Mouse (Mus musculus) thymus, postnatal 0 days (tissue): ENCODE results near the gene Ltbp2. TPM values are rescaled to one million over a fixed set of nuclear protein-coding genes. Genes with fewer than 3 reads are reported as not detected.
A peak's percentile ranks its signal among the peaks of the same experiment; 100 is the strongest.

Source experiments
- DNase-seq: peaks from one replicate; pipeline ENCODE4 v3.0.0-alpha.2; 2015; ENCODE audit warnings: low spot score
- polyA plus RNA-seq: library from polyadenylated mRNA; unstranded; fragments of >200 nt; fragmentation: Nextera tagmentation; extraction: Ambion mirVana; gene quantifications from 2 replicates; pipeline ENCODE4 v1.2.1, GENCODE M21; 2015

The Ltbp2 gene
- polyA plus RNA-seq, 1 experiment from 2014 or later = 0.72 TPM

- DNase-seq = no peak
These were observed 6.5 kb upstream of the Ltbp2 start for GRCm38 (mm10) chr12:84882796-84883195.

DNA sequence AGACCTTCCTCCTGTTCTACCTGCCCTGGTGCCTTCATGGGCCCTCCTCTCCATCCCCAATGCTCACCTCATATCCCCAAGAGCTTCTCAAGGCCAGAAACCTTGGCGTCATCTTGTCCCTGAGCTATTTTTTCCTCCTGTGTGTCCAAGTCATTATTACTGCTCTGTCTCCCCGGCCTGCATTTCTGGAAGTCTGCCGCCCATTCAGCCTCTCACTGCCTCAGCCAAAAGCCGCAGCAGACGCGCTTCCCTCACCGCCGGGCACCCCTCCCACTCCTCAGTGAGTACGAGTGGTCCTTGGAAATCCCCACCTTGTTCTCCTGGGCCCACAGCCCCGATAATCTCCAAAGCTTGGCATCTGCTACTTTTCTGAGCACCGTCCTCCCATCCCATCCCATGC is 3.8 kb upstream of the Ltbp2 start:
- DNase-seq = no peak

- peak; percentile 27 for DNase-seq
These were observed 411 bp downstream of the Ltbp2 start for GRCm38 (mm10) chr12:84875761-84876480.

DNA sequence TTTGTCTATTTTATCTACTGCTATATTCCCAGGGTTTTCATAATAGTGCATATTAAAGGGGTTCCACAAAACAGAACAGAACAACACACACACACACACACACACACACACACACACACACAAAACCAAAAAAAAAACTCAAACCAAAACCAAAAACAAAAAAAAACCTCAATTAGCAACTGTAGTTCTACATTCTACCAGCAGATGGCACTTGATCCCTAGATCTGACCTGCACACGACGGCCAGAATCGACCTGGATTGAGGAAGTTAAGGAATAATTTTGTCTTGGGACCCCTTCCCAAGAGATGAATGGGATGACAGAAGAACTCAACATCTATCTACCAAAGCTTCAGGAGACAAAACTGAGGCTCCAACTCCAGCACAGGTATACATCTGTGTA is 2.9 kb downstream of the Ltbp2 start:
- DNase-seq = peak; percentile 36

- DNase-seq = no peak
These were observed 4.0 kb downstream of the Ltbp2 start for GRCm38 (mm10) chr12:84872310-84872709.

DNA sequence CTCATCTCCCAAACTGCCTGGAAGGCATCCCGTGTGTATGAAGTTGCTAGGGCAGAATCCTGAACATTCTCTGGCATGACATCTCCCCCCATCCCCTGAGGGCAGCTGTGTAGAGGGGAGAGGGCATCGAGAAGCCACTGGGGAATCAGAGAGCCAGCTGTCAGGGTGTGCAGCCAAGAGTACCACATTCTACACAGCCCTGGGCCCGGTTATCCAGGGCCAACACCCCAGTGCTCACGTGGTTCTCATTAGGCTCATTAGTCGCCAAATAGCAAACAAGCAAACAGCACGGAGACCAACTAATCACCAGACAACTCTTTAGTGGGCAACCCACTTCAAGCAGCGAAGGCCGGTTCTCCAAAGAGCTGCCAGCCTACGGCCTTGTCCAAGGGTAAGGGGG is 10.9 kb downstream of the Ltbp2 start:
- DNase-seq = no peak

DNA sequence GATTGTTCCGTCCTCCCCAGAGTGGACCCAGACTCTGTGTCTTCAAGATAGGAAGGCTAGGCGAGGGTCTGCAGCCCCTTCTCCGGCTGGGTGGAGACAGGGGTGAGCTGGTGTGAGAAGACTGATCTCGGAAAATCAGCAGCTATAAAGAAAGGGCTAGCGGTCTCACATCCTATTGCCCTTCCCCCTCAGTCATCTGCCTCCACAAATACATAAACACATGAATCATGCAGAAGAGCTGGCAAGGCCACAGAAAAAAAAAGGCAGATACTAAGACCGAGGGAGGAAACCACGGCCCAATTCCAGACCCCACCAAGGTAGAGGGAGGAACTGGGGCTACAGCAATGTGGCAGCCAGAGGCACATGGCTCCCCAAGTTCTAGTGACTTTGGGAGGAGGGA is 11.5 kb downstream of the Ltbp2 start:
- no peak for DNase-seq

DNA sequence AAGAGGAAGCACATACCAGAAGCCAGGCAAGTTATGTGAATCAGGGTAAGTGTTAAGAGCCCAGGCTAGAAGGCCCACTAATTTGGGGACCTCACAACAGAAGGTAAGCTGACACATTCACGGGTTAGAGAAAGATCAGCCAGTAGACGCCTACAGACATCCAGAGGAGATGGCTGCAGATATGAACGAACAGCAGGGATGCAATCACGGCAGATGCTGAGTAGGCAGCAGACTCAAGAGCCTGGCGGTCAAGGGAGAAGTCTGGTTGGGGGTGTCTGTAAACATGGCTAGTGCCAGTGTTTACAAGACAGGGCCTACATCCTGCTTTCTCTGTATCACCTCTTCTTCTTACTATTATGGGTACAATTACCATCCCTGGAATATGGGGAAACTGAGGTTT is 13.1 kb downstream of the Ltbp2 start:
- no peak for DNase-seq

GRCm38 (mm10) chr12:84862136-84862910 is 14.0 kb downstream of the Ltbp2 start:
- no peak for DNase-seq

DNA sequence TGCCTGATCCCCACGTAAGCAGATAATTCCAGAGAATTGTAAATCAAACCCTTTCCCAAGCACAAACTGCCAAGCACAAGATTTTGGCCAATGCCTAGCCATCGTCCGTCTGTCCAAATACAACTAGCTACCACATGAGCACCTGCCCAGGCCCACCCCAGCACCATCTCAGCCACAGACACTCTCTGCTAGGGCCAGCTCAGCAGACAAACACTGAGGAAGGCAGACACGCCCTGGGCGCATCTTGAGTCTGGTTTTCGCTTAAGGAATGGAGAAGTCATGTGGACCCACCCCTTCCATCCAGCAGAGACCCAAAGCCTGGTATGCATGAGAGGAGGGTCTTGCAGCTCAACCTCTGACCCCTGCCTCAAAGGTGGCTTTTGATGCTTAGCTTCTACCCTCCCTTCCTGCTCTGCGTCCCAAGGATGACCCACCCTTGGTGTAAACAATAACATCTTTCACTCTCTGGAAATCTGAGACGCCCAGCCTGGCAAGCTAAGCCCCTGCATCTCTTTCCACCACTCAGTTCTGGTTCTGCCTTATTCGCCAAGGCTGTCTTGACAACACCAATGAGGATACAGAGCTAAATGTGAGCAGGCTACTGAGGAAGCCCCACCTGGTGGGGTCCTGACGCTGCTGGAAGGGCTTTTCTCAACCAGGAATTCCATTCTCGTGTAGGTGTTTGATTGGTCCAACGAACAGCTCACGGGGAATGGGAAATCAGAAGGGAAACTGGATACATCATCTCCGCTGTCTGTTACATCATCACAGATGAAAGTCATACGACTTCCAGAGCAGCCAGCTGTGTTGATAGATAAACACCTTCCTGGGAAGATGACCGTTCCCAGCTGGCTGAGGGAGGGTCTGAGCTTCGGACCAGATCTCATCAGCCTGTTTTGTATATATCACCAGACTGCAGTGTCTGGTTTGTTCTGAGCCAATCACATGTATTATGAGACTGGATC is 17.9 kb downstream of the Ltbp2 start:
- no peak for DNase-seq

DNA sequence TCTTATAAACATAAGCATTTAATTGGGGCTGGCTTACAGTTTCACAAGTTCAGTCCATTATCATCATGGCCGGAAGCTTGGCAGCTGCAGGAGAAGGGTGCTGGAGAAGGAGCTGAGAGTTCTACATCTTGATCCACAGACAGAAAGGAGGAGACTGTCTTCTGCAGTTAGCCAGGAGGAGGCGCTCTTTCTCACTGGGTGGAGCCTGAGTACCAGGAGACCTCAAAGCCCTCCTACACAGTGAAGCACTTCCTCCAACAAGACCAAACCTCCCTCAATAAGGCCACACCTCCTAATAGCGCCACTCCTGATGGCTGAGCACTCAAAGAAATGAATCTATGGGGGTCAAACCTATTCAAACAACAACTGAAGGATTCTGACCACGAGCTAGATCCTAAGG is 18.6 kb downstream of the Ltbp2 start:
- DNase-seq = no peak

- DNase-seq = no peak
These were observed 19.8 kb downstream of the Ltbp2 start for GRCm38 (mm10) chr12:84856532-84856931.

DNA sequence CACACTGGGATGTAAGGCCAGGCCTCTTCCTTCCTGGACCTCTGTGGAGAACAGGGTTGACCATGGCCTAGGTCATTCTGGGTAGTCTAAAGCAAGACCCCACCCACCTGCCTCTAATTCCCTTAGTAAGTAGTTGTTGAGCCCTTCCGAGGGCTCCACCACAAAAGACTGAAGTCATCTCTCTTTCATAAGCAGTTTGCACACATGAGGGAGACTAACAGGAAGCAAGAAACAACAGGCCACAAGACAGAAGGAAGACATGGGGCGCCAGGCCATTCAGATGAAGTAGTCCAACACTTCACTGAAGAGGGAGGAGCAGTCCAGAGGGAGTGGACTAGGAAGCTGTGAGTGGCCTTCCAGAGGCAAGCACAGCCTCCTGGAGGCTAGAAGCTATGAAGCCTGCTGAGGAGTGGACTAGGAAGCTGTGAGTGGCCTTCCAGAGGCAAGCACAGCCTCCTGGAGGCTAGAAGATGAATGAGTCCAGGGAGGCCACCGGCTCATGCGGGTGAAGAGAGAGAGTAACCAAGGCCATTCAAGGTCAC is 21.2 kb downstream of the Ltbp2 start:
- no peak for DNase-seq

GRCm38 (mm10) chr12:84854392-84855033 is 21.8 kb downstream of the Ltbp2 start:
- no peak for DNase-seq

DNA sequence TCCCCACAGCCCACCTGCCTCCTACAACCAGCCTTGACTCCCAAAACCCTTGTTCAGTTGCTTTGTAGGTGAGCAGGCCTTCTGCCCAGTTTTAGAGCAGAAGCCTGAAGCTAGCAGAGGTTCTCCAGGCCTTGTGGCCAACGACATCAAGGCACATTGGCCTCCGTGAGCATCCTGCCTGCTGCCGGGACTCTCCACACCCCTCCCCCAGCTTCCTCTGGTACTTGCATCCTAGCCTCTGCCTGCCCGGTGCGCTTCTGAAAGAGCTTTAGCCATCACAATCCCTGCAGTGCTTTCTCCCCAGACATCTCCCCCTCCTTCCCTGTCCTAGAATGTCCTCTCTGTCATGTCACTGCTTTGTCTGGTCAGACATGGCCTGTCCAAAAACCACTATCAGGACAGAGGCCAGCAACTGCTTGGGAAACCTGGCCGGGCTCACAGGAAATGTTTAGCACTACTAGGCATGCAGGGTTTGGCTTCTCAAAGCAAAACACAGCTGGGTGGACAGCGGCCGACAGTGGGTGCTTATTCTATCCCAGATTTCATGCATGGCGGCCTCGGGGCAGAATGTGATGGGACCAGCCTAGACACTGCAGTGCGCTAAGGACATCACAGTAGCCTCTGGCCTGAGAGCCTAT is 24.8 kb downstream of the Ltbp2 start:
- no peak for DNase-seq

GRCm38 (mm10) chr12:84847882-84848281 is 28.4 kb downstream of the Ltbp2 start:
- no peak for DNase-seq

DNA sequence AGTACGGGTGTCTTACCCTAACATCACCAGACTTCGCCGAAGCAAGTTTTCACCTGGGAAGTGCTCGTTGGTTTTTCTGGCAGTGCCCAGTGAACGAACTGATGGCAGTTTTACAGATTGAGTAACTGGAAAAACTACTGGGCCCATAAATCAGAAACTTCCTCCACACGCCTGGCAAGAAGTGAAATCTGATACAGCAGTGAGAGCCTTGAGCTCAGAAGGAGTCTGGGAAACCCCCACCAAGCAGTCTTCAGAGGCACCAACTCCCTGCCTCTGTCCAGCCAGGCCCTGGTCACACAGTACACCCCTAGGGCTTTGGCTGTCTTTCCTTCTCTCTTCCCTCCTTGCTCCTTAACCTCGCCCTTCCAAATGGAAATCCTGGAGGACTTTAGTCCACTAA is 28.9 kb downstream of the Ltbp2 start:
- no peak for DNase-seq

DNA sequence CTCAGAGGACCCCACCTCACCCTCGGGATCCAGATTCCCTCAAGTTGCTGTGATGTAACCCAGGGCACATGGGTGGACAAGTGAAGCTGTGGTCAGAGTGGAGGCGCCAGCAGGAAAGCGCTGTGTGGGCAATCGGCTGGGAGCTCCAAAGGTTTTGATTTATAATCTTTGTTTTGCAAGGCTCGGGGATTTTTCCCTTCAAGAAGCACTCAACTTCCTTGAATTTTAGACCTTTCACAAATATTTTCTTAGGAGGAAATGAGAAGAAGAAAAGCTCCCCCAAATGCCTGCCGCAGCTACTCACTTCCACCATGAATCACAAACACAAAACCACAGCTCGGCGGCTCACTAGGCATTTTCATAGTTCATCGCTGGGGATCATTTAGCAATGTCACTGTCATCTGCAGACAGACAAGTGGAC is 29.7 kb downstream of the Ltbp2 start:
- DNase-seq = no peak

GRCm38 (mm10) chr12:84842706-84843105 is 33.6 kb downstream of the Ltbp2 start:
- DNase-seq = no peak
